Mouse (Mus musculus) heart, postnatal 0 days (tissue): Measurements from ENCODE around the gene Prr5l. TPM values are rescaled to one million over a fixed set of nuclear protein-coding genes. Genes with fewer than 3 reads are reported as not detected.

Source experiments
- ATAC-seq: fragments of 200-750 bp; cut with Nextera tagmentation; 2 replicates; pipeline ENCODE4 v1.8.0; 2017; ENCODE audit warnings: low read depth, moderate number of reproducible peaks, moderate library complexity; ENCODE audit not compliant: insufficient read depth
- DNase-seq: peaks from one replicate; pipeline ENCODE4 v3.0.0-alpha.2; 2016; ENCODE audit warnings: low spot score
- H3K27ac ChIP-seq: fragments of 300-500 bp; sonication (generic); 2 replicates; pipeline ENCODE4 v1.5.1; 2014; ENCODE audit warnings: low read depth, mild to moderate bottlenecking
- H3K27me3 ChIP-seq: fragments of 300-500 bp; sonication (generic); 2 replicates; pipeline ENCODE4 v1.6.1; 2014; ENCODE audit warnings: low read length, mixed read lengths; ENCODE audit not compliant: control insufficient read depth, insufficient read depth
- H3K36me3 ChIP-seq: fragments of 300-500 bp; sonication (generic); replicated peaks from 2 replicates; pipeline ENCODE4 v1.6.1; 2014; ENCODE audit warnings: low read length, mixed read lengths; ENCODE audit not compliant: control insufficient read depth, insufficient read depth
- H3K4me1 ChIP-seq: fragments of 300-500 bp; sonication (generic); 2 replicates; pipeline ENCODE4 v1.6.1; 2014; ENCODE audit warnings: antibody characterized with exemption; ENCODE audit not compliant: control insufficient read depth, insufficient read depth
- H3K4me2 ChIP-seq: fragments of 300-500 bp; sonication (generic); 2 replicates; pipeline ENCODE4 v1.6.1; 2014; ENCODE audit warnings: low read depth, mild to moderate bottlenecking, low read length, moderate library complexity
- H3K4me3 ChIP-seq: fragments of 300-500 bp; sonication (generic); 2 replicates; pipeline ENCODE4 v1.5.1; 2014; ENCODE audit warnings: low read depth, low read length
- H3K9ac ChIP-seq: fragments of 300-500 bp; sonication (generic); replicated peaks from 2 replicates; pipeline ENCODE4 v1.6.1; 2014; ENCODE audit warnings: low read depth, low read length, mixed read lengths
- H3K9me3 ChIP-seq: fragments of 300-500 bp; sonication (generic); replicated peaks from 2 replicates; pipeline ENCODE4 v1.6.1; 2016; ENCODE audit warnings: low read length; ENCODE audit not compliant: control insufficient read depth
- CTCF ChIP-seq: IDR thresholded peaks from 2 replicates; pipeline ENCODE4 v1.5.1; 2016; ENCODE audit warnings: antibody characterized with exemption, control low read depth, low read depth
- EP300 ChIP-seq: IDR thresholded peaks from 2 replicates; pipeline ENCODE4 v1.6.1; 2016; ENCODE audit warnings: antibody characterized with exemption, low read depth
- WGBS: fragments of 180-500 bp; shearing (Covaris S2); extraction: QIAGEN DNeasy Blood & Tissue Kit; methylation state at CpG from one replicate; pipeline ENCODE4 v1.1.7; 2014; 5-methylcytosine and 5-hydroxymethylcytosine counted together
- polyA plus RNA-seq: library from polyadenylated mRNA; unstranded; fragments of >200 nt; fragmentation: Nextera tagmentation; extraction: Ambion mirVana; gene quantifications from 2 replicates; pipeline ENCODE4 v1.2.1, GENCODE M21; 2015
- total RNA-seq: library from RNA; depleted of rRNA; stranded (reverse); fragments of >200 nt; gene quantifications from 2 replicates; pipeline ENCODE4 v1.2.3, GENCODE M21; 2014; ENCODE audit warnings: low replicate concordance

Gene Prr5l
- total and polyA plus RNA-seq, 2 experiments from 2014 or later, result 2.9 to 16.1 TPM

- 49% methylated on average over 7 of the region's 7 CpGs for WGBS
- H3K9ac ChIP-seq, result no peak overlapping the region
- H3K4me2 ChIP-seq, result no peak overlapping the region
- H3K36me3 ChIP-seq, result no peaks in the 10 kb centered on the region
- peaks cover 13% of the 10 kb centered on the region for H3K4me1 ChIP-seq
- H3K4me3 ChIP-seq, result no peak overlapping the region
- H3K9me3 ChIP-seq, result no peaks in the 10 kb centered on the region
- ATAC-seq, result no peak
- no peaks in the 10 kb centered on the region for H3K27me3 ChIP-seq
- TF ChIP-seq EP300, result no peak
- no peak for TF ChIP-seq CTCF
- no peak for DNase-seq
- H3K27ac ChIP-seq, result no peak overlapping the region
These were observed 63.7 kb downstream of the Prr5l start for GRCm38 (mm10) chr2:101818986-101819764.

GRCm38 (mm10) chr2:101816646-101817308 lies 66.0 kb downstream of the Prr5l start:
- WGBS, result 82% methylated on average over 3 of the region's 3 CpGs
- peaks cover 16% of the 10 kb centered on the region for H3K4me1 ChIP-seq
- no peak for ATAC-seq
- no peaks in the 10 kb centered on the region for H3K36me3 ChIP-seq
- no peak for DNase-seq
- H3K27me3 ChIP-seq, result no peaks in the 10 kb centered on the region
- H3K27ac ChIP-seq, result no peak overlapping the region
- H3K4me3 ChIP-seq, result no peak overlapping the region
- no peaks in the 10 kb centered on the region for H3K9me3 ChIP-seq
- H3K9ac ChIP-seq, result no peak overlapping the region
- TF ChIP-seq EP300 (no peak), CTCF (no peak)
- H3K4me2 ChIP-seq, result no peak overlapping the region

GRCm38 (mm10) chr2:101815250-101815934 lies 67.4 kb downstream of the Prr5l start:
- Histone ChIP-seq H3K4me1 (peaks cover 16% of the 10 kb centered on the region), H3K27me3 (no peaks in the 10 kb centered on the region), H3K27ac (no peak overlapping the region), H3K4me2 (no peak overlapping the region), H3K4me3 (no peak overlapping the region), H3K36me3 (no peaks in the 10 kb centered on the region), H3K9ac (no peak overlapping the region), H3K9me3 (no peaks in the 10 kb centered on the region)
- WGBS, result 33% methylated on average over 5 of the region's 5 CpGs
- TF ChIP-seq EP300 (no peak), CTCF (peak; percentile 33; the same call in 1 of the 2 replicates)
- DNase-seq, result no peak
- ATAC-seq, result no peak

- WGBS, result 43% methylated on average over 5 of the region's 5 CpGs
These were observed 68.6 kb downstream of the Prr5l start for GRCm38 (mm10) chr2:101814272-101814625.

GRCm38 (mm10) chr2:101813581-101814271 lies 69.1 kb downstream of the Prr5l start:
- WGBS, result 56% methylated on average over 6 of the region's 6 CpGs
- no peak overlapping the region for H3K4me3 ChIP-seq
- H3K9ac ChIP-seq, result no peak overlapping the region
- peaks cover 7% of the 10 kb centered on the region; the same call in 1 of the 2 replicates for H3K4me1 ChIP-seq
- no peak overlapping the region for H3K4me2 ChIP-seq
- no peaks in the 10 kb centered on the region for H3K9me3 ChIP-seq
- H3K27ac ChIP-seq, result no peak overlapping the region
- no peaks in the 10 kb centered on the region for H3K27me3 ChIP-seq
- H3K36me3 ChIP-seq, result no peaks in the 10 kb centered on the region
- TF ChIP-seq EP300, result no peak
- no peak for TF ChIP-seq CTCF
- ATAC-seq, result no peak
- DNase-seq, result no peak

More at GRCm38 (mm10) chr2:101814272-101814625, 68.6 kb downstream of the Prr5l start:
- no peak for ATAC-seq
- Histone ChIP-seq H3K9me3 (no peaks in the 10 kb centered on the region), H3K36me3 (no peaks in the 10 kb centered on the region), H3K4me2 (no peak overlapping the region), H3K9ac (no peak overlapping the region), H3K4me3 (no peak overlapping the region), H3K27me3 (no peaks in the 10 kb centered on the region), H3K4me1 (peaks cover 12% of the 10 kb centered on the region), H3K27ac (no peak overlapping the region)
- TF ChIP-seq EP300 (no peak), CTCF (no peak)
- DNase-seq, result no peak
